7 mouse cellular contexts compared by ENCODE assay signal in the genomic region with DNA sequence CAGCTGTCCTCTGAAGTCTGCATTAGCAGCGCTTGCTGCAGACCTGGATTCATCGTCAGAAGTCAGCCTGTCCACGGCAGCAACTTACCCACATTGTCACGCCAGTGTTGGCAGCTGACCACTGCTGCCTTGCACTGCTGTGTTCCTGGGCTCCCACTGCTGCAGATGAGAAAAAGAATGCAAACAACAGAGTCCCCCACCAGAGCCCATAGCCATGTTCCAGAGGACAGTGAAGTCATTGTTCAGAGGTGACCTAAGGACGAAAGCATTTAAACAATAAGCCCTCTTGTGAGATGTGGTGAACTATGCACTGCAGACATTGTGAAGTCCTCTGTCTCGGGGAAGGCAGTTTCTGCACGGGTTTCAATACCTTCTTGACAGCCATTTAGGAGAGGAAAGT.
A peak's percentile ranks its signal among the peaks of the same experiment; 100 is the strongest.
DNase-seq lines count a peak whose midpoint lies in the region; ATAC-seq and TF ChIP-seq lines count a peak whose summit lies in the region.

No protein-coding gene starts in this region.

- H3K4me2 ChIP-seq in heart, embryonic 14.5 days (ENCODE audit: low read length), result peak overlapping the region; percentile 60
- H3K4me2 ChIP-seq in stomach, embryonic 15.5 days, result no peak overlapping the region

- intact Hi-C loops in left cerebral cortex, postnatal 4 days (cut with DNase I), result loop anchor here (10.0 kb wide), 1 partner anchor 104 kb away; no protein-coding TSS in a partner anchor

- no peak for ATAC-seq in heart, embryonic 14.5 days (ENCODE audit: insufficient number of reproducible peaks, insufficient read depth, low FRiP score, low read depth)
- ATAC-seq in stomach, embryonic 15.5 days (ENCODE audit: insufficient read depth, low FRiP score, low read depth), result peak; percentile 58

- no peaks in the 10 kb centered on the region for H3K9me3 ChIP-seq in heart, embryonic 14.5 days (ENCODE audit: control insufficient read depth, low read length)
- H3K9me3 ChIP-seq in stomach, embryonic 15.5 days, result no peaks in the 10 kb centered on the region

- 15% methylated on average over 7 of the region's 7 CpGs for WGBS in heart, embryonic 14.5 days
- 51% methylated on average over 7 of the region's 7 CpGs for WGBS in stomach, embryonic 15.5 days

- peak; percentile 71 for DNase-seq in brain, embryonic 14.5 days (ENCODE audit: low read depth)
- DNase-seq in cerebellum, adult 9-11 months, result peak; percentile 50
- DNase-seq in left cerebral cortex, postnatal 4 days, result peak; percentile 16
- no peak for DNase-seq in adrenal gland, postnatal 10 days
- DNase-seq in thymus, postnatal 4 days, result no peak

- H3K4me1 ChIP-seq in heart, embryonic 14.5 days (ENCODE audit: control insufficient read depth in 2 of 2, insufficient read depth in 2 of 2, low read length in 2 of 2), result peaks cover 11 to 13% of the 10 kb centered on the region in 2 experiments
- H3K4me1 ChIP-seq in stomach, embryonic 15.5 days, result no peaks in the 10 kb centered on the region

- TF ChIP-seq CTCF in brain, embryonic 14.5 days (IDR thresholded peaks at IDR 0.05; ENCODE audit: borderline replicate concordance, extremely low read depth, insufficient read depth, insufficient read length), result no peak

- H3K27ac ChIP-seq in heart, embryonic 14.5 days (replicated peaks in 1 of 2; ENCODE audit: control insufficient read depth in 1 of 2, insufficient read depth in 1 of 2, low read depth in 2 of 2, low read length in 2 of 2), result peak overlapping the region; percentile 77 to 79
- H3K27ac ChIP-seq in stomach, embryonic 15.5 days, result no peak overlapping the region

- no peaks in the 10 kb centered on the region for H3K27me3 ChIP-seq in heart, embryonic 14.5 days (ENCODE audit: control insufficient read depth, insufficient read depth, low read length)
- H3K27me3 ChIP-seq in stomach, embryonic 15.5 days (replicated peaks), result no peaks in the 10 kb centered on the region

- H3K4me3 ChIP-seq in heart, embryonic 14.5 days (ENCODE audit: control insufficient read depth in 1 of 2, insufficient read depth in 1 of 2, low read depth in 1 of 2, low read length in 2 of 2), result peak overlapping the region; percentile 17 to 21; a peak in 3 of 4 replicates
- H3K4me3 ChIP-seq in stomach, embryonic 15.5 days (replicated peaks), result no peak overlapping the region

- no peaks in the 10 kb centered on the region for H3K36me3 ChIP-seq in heart, embryonic 14.5 days (ENCODE audit: control insufficient read depth, insufficient read depth, low read length)
- no peaks in the 10 kb centered on the region for H3K36me3 ChIP-seq in stomach, embryonic 15.5 days

- TF ChIP-seq POLR2A in brain, embryonic 14.5 days (IDR thresholded peaks at IDR 0.05; ENCODE audit: borderline replicate concordance, extremely low read depth, insufficient read depth, insufficient read length, poor library complexity, severe bottlenecking), result no peak

- H3K9ac ChIP-seq in heart, embryonic 14.5 days (ENCODE audit: low read length), result peak overlapping the region; percentile 57
- H3K9ac ChIP-seq in stomach, embryonic 15.5 days, result no peak overlapping the region

Comparison
In these comparisons a context has a peak if more than half of its experiments do, and no peak if none do; other contexts are left out.
1. DNase-seq: peak in brain, embryonic 14.5 days (single experiment), cerebellum, adult 9-11 months (single experiment) and left cerebral cortex, postnatal 4 days (single experiment); none in adrenal gland, postnatal 10 days (single experiment) and thymus, postnatal 4 days (single experiment).